Mouse (Mus musculus) midbrain, embryonic 14.5 days (tissue): Measurements from ENCODE around the gene Lancl1. TPM values are rescaled to one million over a fixed set of nuclear protein-coding genes. Genes with fewer than 3 reads are reported as not detected.

Experiments
- ATAC-seq: fragments of 200-750 bp; cut with Nextera tagmentation; 2 replicates; pipeline ENCODE4 v1.8.0; 2017; ENCODE audit warnings: moderate number of reproducible peaks, moderate library complexity; ENCODE audit not compliant: low FRiP score, low TSS enrichment
- DNase-seq: peaks from one replicate; pipeline ENCODE4 v3.0.0-alpha.2; 2015
- H3K27ac ChIP-seq: fragments of 300-500 bp; sonication (generic); replicated peaks from 2 replicates; pipeline ENCODE4 v1.5.1; 2014; ENCODE audit warnings: mild to moderate bottlenecking, low read depth, low read length, moderate library complexity
- H3K27me3 ChIP-seq: fragments of 300-500 bp; sonication (generic); 2 replicates; pipeline ENCODE4 v1.6.1; 2014; ENCODE audit warnings: low read length, control low read depth, mixed read lengths; ENCODE audit not compliant: control insufficient read depth, insufficient read depth
- H3K36me3 ChIP-seq: fragments of 300-500 bp; sonication (generic); 2 replicates; pipeline ENCODE4 v1.6.1; 2014; ENCODE audit warnings: low read length, control low read depth; ENCODE audit not compliant: control insufficient read depth, insufficient read depth
- H3K4me1 ChIP-seq: fragments of 300-500 bp; sonication (generic); 2 replicates; pipeline ENCODE4 v1.6.1; 2014; ENCODE audit warnings: mild to moderate bottlenecking, antibody characterized with exemption, low read length, control low read depth; ENCODE audit not compliant: control insufficient read depth, insufficient read depth
- H3K4me2 ChIP-seq: fragments of 300-500 bp; sonication (generic); 2 replicates; pipeline ENCODE4 v1.6.1; 2014; ENCODE audit warnings: mild to moderate bottlenecking, low read length, moderate library complexity
- H3K4me3 ChIP-seq: fragments of 300-500 bp; sonication (generic); replicated peaks from 2 replicates; pipeline ENCODE4 v1.5.1; 2014; ENCODE audit warnings: low read depth, low read length
- H3K9ac ChIP-seq: fragments of 300-500 bp; sonication (generic); replicated peaks from 2 replicates; pipeline ENCODE4 v1.6.1; 2014; ENCODE audit warnings: mild to moderate bottlenecking, low read length, moderate library complexity
- H3K9me3 ChIP-seq: fragments of 300-500 bp; sonication (generic); 2 replicates; pipeline ENCODE4 v1.6.1; 2016; ENCODE audit warnings: low read length, control low read depth, mixed read lengths; ENCODE audit not compliant: control insufficient read depth
- WGBS: fragments of 180-500 bp; shearing (Covaris S2); extraction: QIAGEN DNeasy Blood & Tissue Kit; methylation state at CpG from one replicate; pipeline ENCODE4 v1.1.7; 2014; 5-methylcytosine and 5-hydroxymethylcytosine counted together
- polyA plus RNA-seq: library from polyadenylated mRNA; unstranded; fragments of >200 nt; fragmentation: Nextera tagmentation; extraction: Ambion mirVana; gene quantifications from 2 replicates; pipeline ENCODE4 v1.2.1, GENCODE M21; 2014

Lancl1 gene
- polyA plus RNA-seq, 1 experiment from 2014 or later = 171 TPM

GRCm38 (mm10) chr1:66980129-66980528 lies 58.5 kb downstream of the Lancl1 start:
- Histone ChIP-seq H3K4me3 (no peak overlapping the region), H3K4me1 (no peaks in the 10 kb centered on the region), H3K9ac (no peak overlapping the region), H3K4me2 (no peak overlapping the region), H3K9me3 (no peaks in the 10 kb centered on the region), H3K36me3 (no peaks in the 10 kb centered on the region), H3K27ac (no peak overlapping the region), H3K27me3 (no peaks in the 10 kb centered on the region)
- ATAC-seq (no peak), DNase-seq (no peak)
- 100% methylated on average over 1 of the region's 1 CpGs for WGBS

- Histone ChIP-seq H3K27ac (no peak overlapping the region), H3K4me3 (no peak overlapping the region), H3K36me3 (no peaks in the 10 kb centered on the region), H3K27me3 (no peaks in the 10 kb centered on the region), H3K9ac (no peak overlapping the region), H3K4me2 (no peak overlapping the region), H3K9me3 (no peaks in the 10 kb centered on the region), H3K4me1 (no peaks in the 10 kb centered on the region)
- ATAC-seq (no peak), DNase-seq (no peak)
- WGBS = 78% methylated on average over 2 of the region's 2 CpGs
Observed at GRCm38 (mm10) chr1:66975456-66975855, 63.2 kb downstream of the Lancl1 start.

GRCm38 (mm10) chr1:66964857-66965256 lies 73.8 kb downstream of the Lancl1 start:
- Histone ChIP-seq H3K27ac (no peak overlapping the region), H3K9ac (no peak overlapping the region), H3K4me3 (no peak overlapping the region), H3K36me3 (no peaks in the 10 kb centered on the region), H3K27me3 (no peaks in the 10 kb centered on the region), H3K9me3 (no peaks in the 10 kb centered on the region), H3K4me1 (no peaks in the 10 kb centered on the region), H3K4me2 (no peak overlapping the region)
- ATAC-seq (no peak), DNase-seq (no peak)
- WGBS = 86% methylated on average over 4 of the region's 4 CpGs

GRCm38 (mm10) chr1:66960536-66961243 lies 78.0 kb downstream of the Lancl1 start:
- no peak overlapping the region for H3K4me3 ChIP-seq
- no peak for ATAC-seq
- no peak overlapping the region for H3K9ac ChIP-seq
- H3K36me3 ChIP-seq = no peaks in the 10 kb centered on the region
- H3K4me2 ChIP-seq = no peak overlapping the region
- H3K9me3 ChIP-seq = peaks cover 6% of the 10 kb centered on the region
- H3K27me3 ChIP-seq = no peaks in the 10 kb centered on the region
- no peak overlapping the region for H3K27ac ChIP-seq
- 46% methylated on average over 8 of the region's 8 CpGs for WGBS
- DNase-seq = no peak
- H3K4me1 ChIP-seq = no peaks in the 10 kb centered on the region

GRCm38 (mm10) chr1:66957361-66957760 lies 81.3 kb downstream of the Lancl1 start:
- ATAC-seq = no peak
- 94% methylated on average over 3 of the region's 3 CpGs for WGBS
- Histone ChIP-seq H3K4me1 (no peaks in the 10 kb centered on the region), H3K4me3 (no peak overlapping the region), H3K4me2 (no peak overlapping the region), H3K9ac (no peak overlapping the region), H3K9me3 (peaks cover 8% of the 10 kb centered on the region), H3K27ac (no peak overlapping the region), H3K27me3 (no peaks in the 10 kb centered on the region), H3K36me3 (no peaks in the 10 kb centered on the region)
- DNase-seq = no peak

GRCm38 (mm10) chr1:66951086-66951485 lies 87.6 kb downstream of the Lancl1 start:
- Histone ChIP-seq H3K4me1 (no peaks in the 10 kb centered on the region), H3K9ac (no peak overlapping the region), H3K27ac (no peak overlapping the region), H3K36me3 (no peaks in the 10 kb centered on the region), H3K27me3 (no peaks in the 10 kb centered on the region), H3K9me3 (peaks cover 6% of the 10 kb centered on the region), H3K4me2 (no peak overlapping the region), H3K4me3 (no peak overlapping the region)
- WGBS = 83% methylated on average over 3 of the region's 3 CpGs
- no peak for ATAC-seq
- DNase-seq = no peak

Other genes starting within 250 kb of the Lancl1 start
- gene Kansl1l, start 221.3 kb downstream of the Lancl1 start, polyA plus RNA-seq = 13.9 and 15.9 TPM in 2 replicates
- 27.9 and 41.1 TPM in 2 replicates for gene Acadl, start 175.6 kb downstream of the Lancl1 start, polyA plus RNA-seq
- gene Myl1, start 93.5 kb downstream of the Lancl1 start, polyA plus RNA-seq = 0.30 TPM in 1 of 2 replicates, not detected in the other
- gene Cps1, start 84.2 kb upstream of the Lancl1 start, polyA plus RNA-seq = 0.24 and 0.64 TPM in 2 replicates